Mouse (Mus musculus) erythroblast, adult 5-6 weeks (primary cell): ENCODE measurements around the gene Cnnm2. TPM values are rescaled to one million over a fixed set of nuclear protein-coding genes. Genes with fewer than 3 reads are reported as not detected.
A peak's percentile ranks its signal among the peaks of the same experiment; 100 is the strongest.

Experiments
- ATAC-seq: replicated peaks from 2 replicates; pipeline ENCODE4 v1.8.0; 2016; ENCODE audit warnings: moderate number of reproducible peaks, mild to moderate bottlenecking, moderate TSS enrichment, inconsistent platforms; ENCODE audit not compliant: poor library complexity, low FRiP score, severe bottlenecking
- total RNA-seq, 2 experiments: library from RNA; stranded (forward) in 1 of 2; stranded (reverse) in 1 of 2; fragments of 150-400 nt in 1 of 2; fragments of 200-764, 138-1000 nt in 1 of 2; gene quantifications; 2 replicates each; pipeline versions ENCODE4 v1.2.3 to v1.2.4; 2015 to 2017; ENCODE audit warnings: low replicate concordance in 2 of 2

Gene Cnnm2
- total RNA-seq, 2 experiments from 2014 or later: 34.0 to 51.7 TPM

GRCm38 (mm10) chr19:46836085-46836484 is 74.7 kb downstream of the Cnnm2 start:
- no peak for ATAC-seq

- no peak for ATAC-seq
These were observed 76.1 kb downstream of the Cnnm2 start for GRCm38 (mm10) chr19:46837290-46838079.

- no peak for ATAC-seq
These were observed 79.6 kb downstream of the Cnnm2 start for GRCm38 (mm10) chr19:46841016-46841415.

- ATAC-seq: no peak
These were observed 81.6 kb downstream of the Cnnm2 start for GRCm38 (mm10) chr19:46843030-46843429.

GRCm38 (mm10) chr19:46846056-46846455 is 84.7 kb downstream of the Cnnm2 start:
- ATAC-seq: no peak

GRCm38 (mm10) chr19:46846459-46846858 is 85.1 kb downstream of the Cnnm2 start:
- ATAC-seq: peak; percentile 34

GRCm38 (mm10) chr19:46848381-46849268 is 87.2 kb downstream of the Cnnm2 start:
- ATAC-seq: peak; percentile 36; the same call in 1 of the 2 replicates

GRCm38 (mm10) chr19:46849443-46849997 is 88.1 kb downstream of the Cnnm2 start:
- peak; percentile 91 for ATAC-seq

- ATAC-seq: no peak
These were observed 94.8 kb downstream of the Cnnm2 start for GRCm38 (mm10) chr19:46856232-46856631.

- ATAC-seq: no peak
These were observed 95.4 kb downstream of the Cnnm2 start for GRCm38 (mm10) chr19:46856780-46857179.

GRCm38 (mm10) chr19:46857277-46857989 is 96.0 kb downstream of the Cnnm2 start:
- ATAC-seq: peak; percentile 68

- no peak for ATAC-seq
These were observed 96.8 kb downstream of the Cnnm2 start for GRCm38 (mm10) chr19:46858200-46858599.

GRCm38 (mm10) chr19:46862556-46862955 is 101.2 kb downstream of the Cnnm2 start:
- ATAC-seq: no peak

- peak; percentile 34 for ATAC-seq
These were observed 102.0 kb downstream of the Cnnm2 start for GRCm38 (mm10) chr19:46863236-46863927.

GRCm38 (mm10) chr19:46864079-46864478 is 102.7 kb downstream of the Cnnm2 start:
- no peak for ATAC-seq

- no peak for ATAC-seq
These were observed 103.4 kb downstream of the Cnnm2 start for GRCm38 (mm10) chr19:46864731-46865331.

- ATAC-seq: no peak
These were observed 104.0 kb downstream of the Cnnm2 start for GRCm38 (mm10) chr19:46865381-46865780.

GRCm38 (mm10) chr19:46869049-46869448 is 107.7 kb downstream of the Cnnm2 start:
- no peak for ATAC-seq

- peak; percentile 74 for ATAC-seq
These were observed 108.1 kb downstream of the Cnnm2 start for GRCm38 (mm10) chr19:46869526-46869925.
